Mouse (Mus musculus) testis, adult 2 months (tissue): ENCODE measurements at regions not wholly inside any gene's neighbourhood (a gene's known extent, or its start where the extent isn't known, plus 50 kb on each side); places are given as distances from the start of the nearest gene placed in this dataset.

Experiments used
- H3K27ac ChIP-seq: fragments of 200-500 bp; 2 replicates; pipeline ENCODE4 v1.5.1; 2012; ENCODE audit warnings: low read depth, low read length; ENCODE audit not compliant: control insufficient read depth, insufficient read depth
- H3K27me3 ChIP-seq: fragments of 200-500 bp; 2 replicates; pipeline ENCODE4 v1.6.1; 2012; ENCODE audit warnings: mild to moderate bottlenecking, low read length, moderate library complexity; ENCODE audit not compliant: control insufficient read depth, insufficient read depth
- H3K36me3 ChIP-seq: fragments of 200-500 bp; 2 replicates; pipeline ENCODE4 v1.6.1; 2012; ENCODE audit warnings: mild to moderate bottlenecking, low read length; ENCODE audit not compliant: control insufficient read depth, insufficient read depth
- H3K4me1 ChIP-seq: fragments of 200-500 bp; 2 replicates; pipeline ENCODE4 v1.6.1; 2012; ENCODE audit warnings: low read length; ENCODE audit not compliant: control insufficient read depth, insufficient read depth
- H3K4me3 ChIP-seq: fragments of 200-500 bp; 2 replicates; pipeline ENCODE4 v1.5.1; 2012; ENCODE audit warnings: low read depth, mild to moderate bottlenecking, low read length, moderate library complexity, mixed read lengths; ENCODE audit not compliant: control insufficient read depth
- CTCF ChIP-seq: fragments of 200-500 bp; IDR thresholded peaks from 2 replicates; pipeline ENCODE4 v1.5.1; 2012; ENCODE audit warnings: low read depth, mild to moderate bottlenecking, inconsistent platforms, low read length, moderate library complexity; ENCODE audit not compliant: control insufficient read depth, insufficient read depth, insufficient replicate concordance
- POLR2A ChIP-seq: fragments of 200-500 bp; IDR thresholded peaks from 2 replicates; pipeline ENCODE4 v1.6.1; 2012; ENCODE audit warnings: low read depth, mild to moderate bottlenecking, inconsistent platforms, low read length, moderate library complexity; ENCODE audit not compliant: control insufficient read depth

GRCm38 (mm10) chr6:101534214-101535052 lies 156.7 kb upstream of the Pdzrn3 start:
- Histone ChIP-seq H3K36me3 (no peaks in the 10 kb centered on the region), H3K4me3 (no peak overlapping the region), H3K4me1 (no peaks in the 10 kb centered on the region), H3K27ac (no peak overlapping the region), H3K27me3 (no peaks in the 10 kb centered on the region)
- TF ChIP-seq POLR2A (no peak), CTCF (no peak)

DNA sequence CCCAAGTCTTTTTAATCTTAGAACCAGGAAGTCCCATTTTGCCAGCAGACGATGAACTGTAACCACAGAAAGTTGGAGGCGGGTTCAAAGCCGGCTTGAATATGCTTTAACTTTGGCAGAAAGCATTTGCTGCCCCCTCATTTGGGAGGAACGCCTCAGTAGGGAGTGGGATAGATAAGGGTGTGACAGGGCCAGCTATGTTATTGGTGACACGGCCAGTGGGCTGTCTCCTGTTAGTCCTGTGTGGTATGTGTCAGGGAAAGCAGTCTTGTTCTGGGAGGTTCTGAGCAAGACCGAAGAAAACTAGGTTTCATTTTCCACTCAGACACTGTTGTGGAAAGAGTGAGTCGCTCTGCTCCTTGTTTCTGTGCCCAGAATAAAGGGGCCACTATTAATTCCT lies 154.7 kb upstream of the Pdzrn3 start:
- no peak overlapping the region for H3K27ac ChIP-seq
- TF ChIP-seq CTCF (no peak), POLR2A (no peak)

GRCm38 (mm10) chr6:101531914-101532313 lies 154.2 kb upstream of the Pdzrn3 start:
- Histone ChIP-seq H3K27ac (no peak overlapping the region), H3K4me3 (no peak overlapping the region), H3K27me3 (no peaks in the 10 kb centered on the region), H3K36me3 (no peaks in the 10 kb centered on the region), H3K4me1 (no peaks in the 10 kb centered on the region)
- TF ChIP-seq POLR2A, result no peak
- TF ChIP-seq CTCF, result no peak

More for the DNA sequence above, 154.7 kb upstream of the Pdzrn3 start:
- Histone ChIP-seq H3K36me3 (no peaks in the 10 kb centered on the region), H3K4me3 (no peak overlapping the region), H3K4me1 (no peaks in the 10 kb centered on the region), H3K27me3 (no peaks in the 10 kb centered on the region)

- H3K4me1 ChIP-seq, result no peaks in the 10 kb centered on the region
- no peak overlapping the region for H3K27ac ChIP-seq
- H3K4me3 ChIP-seq, result no peak overlapping the region
- TF ChIP-seq CTCF (no peak), POLR2A (no peak)
- H3K36me3 ChIP-seq, result no peaks in the 10 kb centered on the region
- H3K27me3 ChIP-seq, result no peaks in the 10 kb centered on the region
Measured at GRCm38 (mm10) chr6:101525129-101525528, 147.4 kb upstream of the Pdzrn3 start.

- no peaks in the 10 kb centered on the region for H3K36me3 ChIP-seq
- TF ChIP-seq CTCF (no peak), POLR2A (no peak)
- no peak overlapping the region for H3K4me3 ChIP-seq
- H3K27ac ChIP-seq, result no peak overlapping the region
- H3K27me3 ChIP-seq, result no peaks in the 10 kb centered on the region
- H3K4me1 ChIP-seq, result no peaks in the 10 kb centered on the region
Measured at GRCm38 (mm10) chr6:101521316-101521715, 143.6 kb upstream of the Pdzrn3 start.

- Histone ChIP-seq H3K4me1 (no peaks in the 10 kb centered on the region), H3K27ac (no peak overlapping the region), H3K36me3 (no peaks in the 10 kb centered on the region), H3K4me3 (no peak overlapping the region), H3K27me3 (no peaks in the 10 kb centered on the region)
- TF ChIP-seq POLR2A (no peak), CTCF (no peak)
Measured at GRCm38 (mm10) chr6:101520755-101521154, 143.1 kb upstream of the Pdzrn3 start.

DNA sequence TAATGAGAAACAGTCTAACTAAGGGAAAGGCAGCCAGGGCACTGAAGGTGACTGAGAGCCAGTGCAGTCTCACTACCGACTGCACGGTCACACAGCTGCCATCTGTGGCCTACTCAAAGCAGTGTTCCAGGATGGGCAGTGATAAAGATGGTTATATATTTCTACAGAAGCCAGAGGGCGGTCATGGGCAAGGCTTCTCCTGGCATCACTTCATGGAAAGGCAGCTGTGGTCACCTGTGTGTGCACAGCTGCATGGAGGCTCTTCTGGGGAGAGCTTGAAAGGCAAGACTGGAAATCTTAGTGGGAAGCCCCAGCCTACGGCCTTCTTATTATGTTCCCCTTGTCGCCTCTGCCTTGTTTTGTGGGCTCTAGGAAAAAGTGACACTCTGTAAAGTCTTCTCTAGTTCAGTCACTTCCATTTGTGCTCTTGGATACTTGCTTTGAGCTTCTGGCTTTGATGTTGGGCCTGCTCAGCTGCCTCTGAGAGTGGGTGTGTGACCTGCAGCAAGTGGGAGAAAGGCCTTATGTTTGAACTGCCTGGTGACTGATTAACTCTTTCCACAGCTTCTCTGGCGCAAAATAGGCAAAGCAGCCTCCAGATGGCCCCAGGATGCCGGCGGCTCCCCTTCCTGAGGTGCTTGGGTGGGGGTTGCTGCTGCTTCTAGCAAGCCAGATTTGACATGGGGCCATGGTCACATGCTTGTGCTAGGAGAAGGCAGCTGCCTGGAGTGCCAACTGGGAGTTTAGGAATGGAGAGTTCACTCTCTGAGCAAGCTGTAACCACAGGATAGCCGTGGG lies 141.4 kb upstream of the Pdzrn3 start:
- TF ChIP-seq POLR2A, result no peak
- TF ChIP-seq CTCF, result no peak
- Histone ChIP-seq H3K36me3 (no peaks in the 10 kb centered on the region), H3K27me3 (no peaks in the 10 kb centered on the region), H3K27ac (no peak overlapping the region), H3K4me3 (no peak overlapping the region), H3K4me1 (no peaks in the 10 kb centered on the region)
